Mouse (Mus musculus): Measurements from ENCODE around the gene Sipa1l1. TPM values are rescaled to one million over a fixed set of nuclear protein-coding genes. Genes with fewer than 3 reads are reported as not detected.
A peak's percentile ranks its signal among the peaks of the same experiment; 100 is the strongest.
"Not testable (repeated sequence)": the region's sequence is repeated elsewhere in the genome, so short reads cannot be mapped to it uniquely, and the experiment has no call there.

Sipa1l1 gene
- polyA plus RNA-seq, 1 experiment from 2014 or later, result 4.3 TPM

DNA sequence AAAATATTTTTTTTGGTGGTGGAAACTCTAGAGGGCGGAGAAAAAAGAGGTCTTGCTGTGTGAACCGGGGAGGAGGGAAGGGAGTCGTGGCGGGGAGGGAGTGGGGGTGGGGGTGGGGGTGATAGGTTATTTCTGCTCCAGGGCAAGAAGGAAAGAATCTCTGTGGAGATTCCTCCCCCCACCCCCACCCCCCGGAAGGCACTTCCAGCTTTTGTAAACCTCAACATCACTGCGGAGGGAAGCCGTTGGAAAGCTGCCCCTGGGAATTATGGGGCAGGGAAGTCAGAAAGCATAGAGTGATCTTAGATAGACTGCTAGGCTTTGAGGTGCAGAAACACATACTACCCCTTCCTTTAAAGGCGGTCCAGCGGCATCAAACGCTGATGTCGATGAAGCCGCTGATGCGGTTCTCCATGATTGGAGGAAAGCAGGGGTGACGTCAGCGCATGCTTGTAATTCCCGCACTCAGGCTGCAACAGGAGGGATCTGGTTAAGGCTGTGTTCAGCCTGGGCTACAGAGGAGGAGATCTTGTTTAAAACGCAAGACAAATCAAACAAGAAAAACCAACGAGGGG is 301.3 kb downstream of the Sipa1l1 start:
- peak overlapping the region; percentile 52 for H3K4me3 ChIP-seq (replicated peaks)
- no peaks in the 10 kb centered on the region for H3K36me3 ChIP-seq
- DNase-seq, result peak; percentile 18
- no peaks in the 10 kb centered on the region for H3K9me3 ChIP-seq (replicated peaks)
- H3K9ac ChIP-seq, result peak overlapping the region; percentile 50; the same call in 1 of the 2 replicates
- H3K4me1 ChIP-seq (replicated peaks), result peaks cover 12% of the 10 kb centered on the region
- 0 out of 2 replicates have a peak, but pooled peaks have one; percentile 37 for ATAC-seq (ENCODE audit: low read depth)
- H3K4me2 ChIP-seq, result peak overlapping the region; percentile 70
- H3K27ac ChIP-seq, result no peak overlapping the region
- WGBS (ENCODE audit: insufficient replicate concordance), result 3% methylated on average over 18 of the region's 18 CpGs
- H3K27me3 ChIP-seq, result no peaks in the 10 kb centered on the region

DNA sequence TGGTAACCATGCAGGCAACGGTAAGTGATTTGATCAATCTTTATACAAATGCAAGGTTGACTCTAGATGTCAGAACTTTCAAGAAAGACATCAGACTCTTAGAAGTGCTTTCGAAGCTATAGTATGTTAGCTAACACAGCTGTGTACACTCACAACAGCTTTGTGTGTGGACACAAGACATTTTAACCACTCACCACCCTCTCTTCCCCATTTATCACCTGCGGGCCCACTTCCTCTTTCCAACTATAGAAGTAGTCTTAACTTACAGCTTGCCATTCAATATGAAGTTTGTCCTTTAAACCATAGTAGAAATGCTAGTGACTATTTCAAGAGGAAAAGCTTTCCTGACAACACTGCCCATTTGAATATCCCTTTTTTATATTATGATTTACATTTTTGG is 303.7 kb downstream of the Sipa1l1 start:
- Histone ChIP-seq H3K4me1 (replicated peaks) (peaks cover 12% of the 10 kb centered on the region), H3K9me3 (replicated peaks) (no peaks in the 10 kb centered on the region)
- WGBS (ENCODE audit: insufficient replicate concordance), result 46% methylated on average over 3 of the region's 3 CpGs

DNA sequence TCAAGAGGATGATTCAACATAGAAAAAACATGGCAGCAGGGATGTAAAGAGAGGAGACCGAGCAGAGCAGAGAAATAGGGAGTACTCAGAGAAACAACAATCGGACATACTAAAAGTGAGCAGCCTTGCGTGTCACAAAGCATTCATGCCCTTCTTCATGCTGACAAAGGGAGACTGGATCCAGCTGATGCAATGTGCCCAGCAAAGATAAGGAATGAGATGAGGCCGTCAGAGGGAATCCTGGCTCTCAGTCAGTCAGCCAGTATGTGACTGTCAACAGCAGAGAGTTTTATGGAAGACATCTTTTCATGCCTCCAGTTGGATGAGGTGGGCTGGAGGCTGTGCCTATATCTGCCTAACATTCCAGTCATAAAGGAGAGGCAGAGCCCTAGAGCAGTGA is 304.1 kb downstream of the Sipa1l1 start:
- 45% methylated on average over 4 of the region's 4 CpGs for WGBS (ENCODE audit: insufficient replicate concordance)
- no peak overlapping the region for H3K4me3 ChIP-seq (replicated peaks)
- H3K36me3 ChIP-seq, result no peaks in the 10 kb centered on the region
- H3K9me3 ChIP-seq (replicated peaks), result no peaks in the 10 kb centered on the region
- ATAC-seq (ENCODE audit: low read depth) (no peak), DNase-seq (no peak)
- peaks cover 3% of the 10 kb centered on the region; the same call in 1 of the 2 replicates for H3K27me3 ChIP-seq
- peaks cover 11% of the 10 kb centered on the region for H3K4me1 ChIP-seq (replicated peaks)
- H3K27ac ChIP-seq, result no peak overlapping the region
- no peak overlapping the region for H3K4me2 ChIP-seq
- H3K9ac ChIP-seq, result no peak overlapping the region

More for the DNA sequence above, 303.7 kb downstream of the Sipa1l1 start:
- Histone ChIP-seq H3K36me3 (no peaks in the 10 kb centered on the region), H3K9ac (no peak overlapping the region), H3K27ac (no peak overlapping the region), H3K4me2 (no peak overlapping the region), H3K4me3 (replicated peaks) (no peak overlapping the region), H3K27me3 (no peaks in the 10 kb centered on the region)
- DNase-seq (no peak), ATAC-seq (ENCODE audit: low read depth) (no peak)

DNA sequence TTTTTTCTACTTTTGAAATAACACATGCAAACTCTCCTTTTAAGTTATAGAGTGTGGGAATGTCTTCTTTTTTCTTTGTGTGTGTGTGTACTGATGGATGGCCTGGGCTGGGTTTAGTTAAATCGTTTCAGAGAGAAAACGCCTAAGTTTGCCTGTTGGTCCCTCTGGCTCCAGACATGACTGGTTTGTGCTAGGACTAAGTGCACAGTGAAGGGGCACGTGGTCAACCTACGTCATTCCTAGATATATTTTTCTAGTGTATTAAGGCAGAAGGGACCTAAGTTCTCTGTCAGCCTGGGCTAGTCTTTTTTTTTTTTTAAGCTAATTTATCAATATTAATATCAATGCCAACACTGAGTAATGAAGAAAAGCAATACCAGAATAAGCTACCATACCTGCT is 305.3 kb downstream of the Sipa1l1 start:
- WGBS (ENCODE audit: insufficient replicate concordance), result 73% methylated on average over 4 of the region's 4 CpGs
- DNase-seq (no peak), ATAC-seq (ENCODE audit: low read depth) (no peak)
- Histone ChIP-seq H3K9me3 (replicated peaks) (no peaks in the 10 kb centered on the region), H3K9ac (no peak overlapping the region), H3K27me3 (peaks cover 5% of the 10 kb centered on the region; the same call in 1 of the 2 replicates), H3K4me2 (no peak overlapping the region), H3K4me1 (replicated peaks) (peaks cover 7% of the 10 kb centered on the region), H3K27ac (no peak overlapping the region), H3K36me3 (no peaks in the 10 kb centered on the region), H3K4me3 (replicated peaks) (no peak overlapping the region)

DNA sequence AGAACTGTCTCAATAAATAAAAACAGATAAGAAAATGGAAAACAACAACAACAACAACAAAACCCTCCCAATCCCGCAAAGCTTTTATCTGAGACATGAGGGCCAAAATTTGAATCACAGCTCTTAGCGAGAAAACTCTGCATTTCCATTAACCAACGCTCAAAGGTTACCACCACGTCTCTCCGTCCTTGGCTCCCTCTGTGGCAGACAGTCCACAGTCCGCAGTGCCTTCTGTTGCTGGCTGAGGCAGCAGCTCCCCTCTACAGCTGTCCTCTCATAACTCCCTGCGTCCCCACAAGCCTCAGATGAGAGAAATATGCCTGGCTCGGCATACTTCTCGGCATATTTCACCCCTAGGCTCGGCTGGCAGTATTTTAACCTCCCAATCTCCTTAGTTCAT is 306.9 kb downstream of the Sipa1l1 start:
- Histone ChIP-seq H3K9ac (no peak overlapping the region), H3K27me3 (peaks cover 5% of the 10 kb centered on the region; the same call in 1 of the 2 replicates), H3K36me3 (no peaks in the 10 kb centered on the region), H3K9me3 (replicated peaks) (no peaks in the 10 kb centered on the region), H3K27ac (no peak overlapping the region), H3K4me2 (no peak overlapping the region), H3K4me1 (replicated peaks) (peaks cover 5% of the 10 kb centered on the region), H3K4me3 (replicated peaks) (no peak overlapping the region)
- DNase-seq (no peak), ATAC-seq (ENCODE audit: low read depth) (no peak; the same call in 1 of the 2 replicates)
- WGBS (ENCODE audit: insufficient replicate concordance), result 66% methylated on average over 10 of the region's 10 CpGs

DNA sequence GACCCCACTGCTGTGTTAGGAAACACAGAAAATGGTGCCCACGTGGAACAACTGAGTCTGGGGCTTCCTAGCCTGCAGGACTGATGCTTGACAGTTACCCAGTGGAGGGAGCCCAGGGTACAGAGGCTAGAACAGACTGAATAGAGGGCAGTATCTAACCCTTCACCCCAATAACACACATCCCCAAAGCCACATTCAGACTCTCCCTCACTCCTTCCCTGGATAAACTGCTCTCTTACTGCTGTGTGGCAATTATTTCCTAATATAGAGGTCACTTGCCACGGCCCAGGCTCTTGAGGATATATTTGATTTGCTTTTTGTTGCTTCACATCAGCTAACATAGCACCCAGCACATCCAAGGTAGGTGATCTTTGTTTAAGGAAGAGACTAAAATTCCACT is 307.5 kb downstream of the Sipa1l1 start:
- no peak overlapping the region for H3K9ac ChIP-seq
- H3K4me3 ChIP-seq (replicated peaks), result no peak overlapping the region
- no peaks in the 10 kb centered on the region for H3K36me3 ChIP-seq
- WGBS (ENCODE audit: insufficient replicate concordance), result 28% methylated on average over 2 of the region's 2 CpGs
- peaks cover 5% of the 10 kb centered on the region; the same call in 1 of the 2 replicates for H3K27me3 ChIP-seq
- H3K9me3 ChIP-seq (replicated peaks), result no peaks in the 10 kb centered on the region
- no peak overlapping the region for H3K4me2 ChIP-seq
- DNase-seq (no peak), ATAC-seq (ENCODE audit: low read depth) (peak; percentile 44; the same call in 1 of the 2 replicates)
- peaks cover 5% of the 10 kb centered on the region for H3K4me1 ChIP-seq (replicated peaks)
- H3K27ac ChIP-seq, result no peak overlapping the region

DNA sequence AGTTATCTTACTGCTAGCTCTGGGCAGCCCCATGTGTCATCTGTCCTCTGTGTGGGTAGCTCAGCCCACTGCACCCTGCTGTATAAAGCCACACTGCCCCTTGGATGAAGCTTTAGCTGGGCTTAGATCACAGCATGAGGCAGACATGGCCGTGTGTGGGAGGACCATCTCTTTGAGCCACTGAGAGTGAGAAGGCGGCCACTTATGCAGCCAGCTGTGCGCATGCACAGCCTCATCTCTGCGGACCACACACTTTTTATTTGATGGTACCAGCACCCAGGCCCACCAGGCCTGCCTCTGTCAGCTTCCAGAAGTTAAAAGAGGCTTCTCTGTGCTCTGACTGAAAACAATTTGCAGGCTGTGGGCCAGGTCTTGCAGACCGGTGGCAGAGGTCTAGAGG is 308.7 kb downstream of the Sipa1l1 start:
- H3K9me3 ChIP-seq (replicated peaks), result no peaks in the 10 kb centered on the region
- H3K27ac ChIP-seq, result no peak overlapping the region
- no peak overlapping the region for H3K4me3 ChIP-seq (replicated peaks)
- no peaks in the 10 kb centered on the region for H3K36me3 ChIP-seq
- DNase-seq (no peak), ATAC-seq (ENCODE audit: low read depth) (no peak)
- WGBS (ENCODE audit: insufficient replicate concordance), result 40% methylated on average over 5 of the region's 5 CpGs
- peaks cover 5% of the 10 kb centered on the region for H3K4me1 ChIP-seq (replicated peaks)
- peaks cover 5% of the 10 kb centered on the region; the same call in 1 of the 2 replicates for H3K27me3 ChIP-seq
- H3K4me2 ChIP-seq, result no peak overlapping the region
- H3K9ac ChIP-seq, result no peak overlapping the region

DNA sequence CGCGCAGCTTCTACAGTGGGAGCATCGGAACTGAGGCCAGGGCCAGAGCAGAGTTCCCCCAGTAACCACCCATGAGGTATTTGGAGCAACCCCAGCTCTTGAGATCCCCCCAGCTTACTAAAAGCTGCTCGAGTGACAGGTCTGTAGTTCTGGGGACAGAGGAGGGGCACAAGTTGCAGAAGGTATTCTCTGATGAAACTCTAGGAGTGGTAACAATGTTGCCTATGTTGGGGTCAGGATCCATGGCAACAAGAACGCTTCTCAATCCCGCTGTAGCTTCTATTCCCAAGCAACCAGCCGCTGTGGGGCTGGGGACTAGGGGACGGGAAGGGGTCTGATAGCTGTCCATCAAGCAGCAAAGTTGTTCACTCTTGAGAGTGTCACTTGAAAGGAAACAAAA is 309.1 kb downstream of the Sipa1l1 start:
- DNase-seq (no peak), ATAC-seq (ENCODE audit: low read depth) (no peak)
- Histone ChIP-seq H3K27me3 (peaks cover 5% of the 10 kb centered on the region; the same call in 1 of the 2 replicates), H3K27ac (no peak overlapping the region), H3K4me3 (replicated peaks) (no peak overlapping the region), H3K36me3 (no peaks in the 10 kb centered on the region), H3K4me1 (replicated peaks) (peaks cover 3% of the 10 kb centered on the region), H3K9ac (no peak overlapping the region), H3K4me2 (no peak overlapping the region), H3K9me3 (replicated peaks) (no peaks in the 10 kb centered on the region)
- WGBS (ENCODE audit: insufficient replicate concordance), result 29% methylated on average over 8 of the region's 8 CpGs

DNA sequence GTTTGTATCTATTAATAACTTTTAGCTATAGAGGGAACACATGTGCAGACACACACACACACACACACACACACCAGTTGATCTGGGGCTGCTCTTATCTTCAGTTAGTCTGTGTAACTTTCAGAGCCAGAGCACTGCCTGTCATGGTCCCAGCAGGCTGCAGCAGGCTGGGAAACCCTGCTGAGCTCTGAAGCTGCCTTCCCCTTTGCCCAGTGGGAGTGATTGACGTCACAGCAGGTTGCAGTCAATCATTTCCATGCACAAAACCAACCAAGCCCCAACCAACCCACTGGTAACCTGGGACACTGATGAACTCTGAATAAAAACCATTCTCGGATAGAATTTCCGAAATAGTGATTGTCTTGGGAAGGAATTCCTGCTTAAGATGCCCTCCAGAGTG is 310.3 kb downstream of the Sipa1l1 start:
- no peak overlapping the region for H3K4me2 ChIP-seq
- H3K9ac ChIP-seq, result no peak overlapping the region
- peaks cover 5% of the 10 kb centered on the region; the same call in 1 of the 2 replicates for H3K27me3 ChIP-seq
- no peak overlapping the region for H3K4me3 ChIP-seq (replicated peaks)
- H3K36me3 ChIP-seq, result no peaks in the 10 kb centered on the region
- H3K4me1 ChIP-seq (replicated peaks), result no peaks in the 10 kb centered on the region; the same call in 1 of the 2 replicates
- no peak overlapping the region for H3K27ac ChIP-seq
- H3K9me3 ChIP-seq (replicated peaks), result no peaks in the 10 kb centered on the region
- WGBS (ENCODE audit: insufficient replicate concordance), result 40% methylated on average over 3 of the region's 3 CpGs
- DNase-seq (no peak), ATAC-seq (ENCODE audit: low read depth) (no peak)

DNA sequence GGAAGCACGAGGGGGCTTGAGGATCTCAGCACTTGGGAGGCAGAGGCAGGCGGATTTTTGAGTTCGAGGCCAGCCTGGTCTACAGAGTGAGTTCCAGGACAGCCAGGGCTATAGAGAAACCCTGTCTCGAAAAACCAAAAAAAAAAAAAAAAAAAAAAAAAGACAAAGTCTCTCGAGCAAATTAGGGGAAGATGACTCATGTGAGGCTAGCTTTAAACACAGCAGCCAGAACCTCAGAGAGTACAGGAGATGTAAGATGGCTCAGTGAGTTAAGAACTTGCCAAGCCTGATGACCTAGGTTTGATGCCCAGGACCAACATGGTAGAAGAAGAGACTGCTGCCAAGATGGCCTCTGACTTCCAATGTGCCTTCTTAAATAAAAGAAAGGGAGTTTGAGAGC is 311.3 kb downstream of the Sipa1l1 start:
- DNase-seq; H3K4me1 ChIP-seq (replicated peaks); H3K4me2 ChIP-seq; H3K27ac ChIP-seq; ATAC-seq (ENCODE audit: low read depth); H3K36me3 ChIP-seq; H3K27me3 ChIP-seq; H3K4me3 ChIP-seq (replicated peaks); H3K9me3 ChIP-seq (replicated peaks); H3K9ac ChIP-seq: not testable (repeated sequence)
- WGBS (ENCODE audit: insufficient replicate concordance), result 42% methylated on average over 5 of the region's 5 CpGs

DNA sequence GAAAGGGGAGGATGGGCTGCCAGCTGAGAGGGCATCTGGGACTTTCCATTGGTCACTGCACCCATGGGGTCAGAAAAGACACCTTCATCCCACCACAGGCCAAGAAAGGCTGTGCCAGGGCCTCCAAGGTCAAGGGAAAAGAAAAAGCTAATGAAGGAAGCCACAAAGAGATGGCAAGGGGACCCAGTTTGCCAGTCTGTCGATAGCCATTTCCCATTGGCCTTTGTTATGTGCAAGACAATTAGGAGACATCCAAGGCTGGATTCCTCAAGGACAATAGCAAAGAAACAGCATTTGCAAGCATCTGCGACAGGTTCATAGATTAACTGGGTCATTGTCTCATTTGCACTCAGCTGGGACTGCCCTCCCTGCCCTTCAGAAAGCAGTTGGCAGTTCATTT is 316.3 kb downstream of the Sipa1l1 start:
- Histone ChIP-seq H3K36me3 (no peaks in the 10 kb centered on the region), H3K9ac (no peak overlapping the region), H3K27me3 (no peaks in the 10 kb centered on the region), H3K4me2 (no peak overlapping the region), H3K4me3 (replicated peaks) (no peak overlapping the region), H3K4me1 (replicated peaks) (peaks cover 6% of the 10 kb centered on the region; the same call in 1 of the 2 replicates), H3K27ac (no peak overlapping the region), H3K9me3 (replicated peaks) (no peaks in the 10 kb centered on the region)
- WGBS (ENCODE audit: insufficient replicate concordance), result 42% methylated on average over 2 of the region's 2 CpGs
- DNase-seq, result no peak
- no peak for ATAC-seq (ENCODE audit: low read depth)

Data from liver, embryonic 13.5 days (tissue).